Mouse (Mus musculus) cerebral cortex, adult 2 months (tissue): ENCODE data around the gene 4930564D02Rik.

ENCODE experiments used
- WGBS: fragments of 180-500 bp; shearing (Covaris S2); methylation state at CpG from one replicate; pipeline ENCODE4 v1.1.7; 2018; 5-methylcytosine and 5-hydroxymethylcytosine counted together

Gene 4930564D02Rik

GRCm38 (mm10) chr3:105058627-105059513 is 7.8 kb upstream of the 4930564D02Rik start:
- 11% methylated on average over 25 of the region's 25 CpGs for WGBS

GRCm38 (mm10) chr3:105059911-105060310 is 6.7 kb upstream of the 4930564D02Rik start:
- 69% methylated on average over 7 of the region's 7 CpGs for WGBS

- WGBS, result 73% methylated on average over 6 of the region's 6 CpGs
Observed at GRCm38 (mm10) chr3:105060992-105061391, 5.7 kb upstream of the 4930564D02Rik start.

- 81% methylated on average over 3 of the region's 3 CpGs for WGBS
Observed at GRCm38 (mm10) chr3:105061496-105061895, 5.1 kb upstream of the 4930564D02Rik start.

GRCm38 (mm10) chr3:105061991-105062390 is 4.7 kb upstream of the 4930564D02Rik start:
- 71% methylated on average over 1 of the region's 1 CpGs for WGBS

GRCm38 (mm10) chr3:105062676-105063075 is 4.0 kb upstream of the 4930564D02Rik start:
- 87% methylated on average over 9 of the region's 9 CpGs for WGBS

- 82% methylated on average over 8 of the region's 8 CpGs for whole genome bisulfite sequencing
Observed at GRCm38 (mm10) chr3:105070553-105070952, 3.9 kb downstream of the 4930564D02Rik start.

- 98% methylated on average over 5 of the region's 5 CpGs for WGBS
Observed at GRCm38 (mm10) chr3:105071251-105071650, 4.6 kb downstream of the 4930564D02Rik start.

- WGBS, result 92% methylated on average over 10 of the region's 10 CpGs
Observed at GRCm38 (mm10) chr3:105072536-105072935, 5.9 kb downstream of the 4930564D02Rik start.

GRCm38 (mm10) chr3:105075796-105076195 is 9.2 kb downstream of the 4930564D02Rik start:
- 94% methylated on average over 5 of the region's 5 CpGs for WGBS

GRCm38 (mm10) chr3:105078231-105078826 is 11.7 kb downstream of the 4930564D02Rik start:
- WGBS, result 27% methylated on average over 7 of the region's 7 CpGs

- WGBS, result 60% methylated on average over 3 of the region's 3 CpGs
Observed at GRCm38 (mm10) chr3:105087344-105087743, 20.7 kb downstream of the 4930564D02Rik start.

GRCm38 (mm10) chr3:105088638-105089037 is 22.0 kb downstream of the 4930564D02Rik start:
- WGBS, result 85% methylated on average over 2 of the region's 2 CpGs

- 95% methylated on average over 7 of the region's 7 CpGs for WGBS
Observed at GRCm38 (mm10) chr3:105090147-105090546, 23.5 kb downstream of the 4930564D02Rik start.

GRCm38 (mm10) chr3:105090981-105091380 is 24.3 kb downstream of the 4930564D02Rik start:
- 50% methylated on average over 3 of the region's 3 CpGs for WGBS

- WGBS, result 70% methylated on average over 11 of the region's 11 CpGs
Observed at GRCm38 (mm10) chr3:105092721-105093505, 26.3 kb downstream of the 4930564D02Rik start.

- 80% methylated on average over 2 of the region's 2 CpGs for WGBS
Observed at GRCm38 (mm10) chr3:105094448-105094847, 27.8 kb downstream of the 4930564D02Rik start.

GRCm38 (mm10) chr3:105095026-105095425 is 28.4 kb downstream of the 4930564D02Rik start:
- 75% methylated on average over 5 of the region's 5 CpGs for WGBS

- 85% methylated on average over 4 of the region's 4 CpGs for WGBS
Observed at GRCm38 (mm10) chr3:105097581-105097980, 30.9 kb downstream of the 4930564D02Rik start.

GRCm38 (mm10) chr3:105099526-105100269 is 33.1 kb downstream of the 4930564D02Rik start:
- 65% methylated on average over 15 of the region's 15 CpGs for WGBS

- 62% methylated on average over 4 of the region's 4 CpGs for WGBS
Observed at GRCm38 (mm10) chr3:105100270-105100589, 33.6 kb downstream of the 4930564D02Rik start.

GRCm38 (mm10) chr3:105105827-105106226 is 39.2 kb downstream of the 4930564D02Rik start:
- WGBS, result 61% methylated on average over 4 of the region's 4 CpGs
